Mouse (Mus musculus): ENCODE measurements around the gene Ppp1r32. TPM values are rescaled to one million over a fixed set of nuclear protein-coding genes. Genes with fewer than 3 reads are reported as not detected.

Gene Ppp1r32
- polyA plus RNA-seq, 1 experiment from 2014 or later = 2.0 TPM

Other genes with a start within 250 kb of the Ppp1r32 start
- 9.9 and 10.1 TPM in 2 replicates for gene Myrf, start 242.2 kb downstream of the Ppp1r32 start, polyA plus RNA-seq (2015; fragmentation: Nextera tagmentation; extraction: Ambion mirVana)
- 2.6 and 3.2 TPM in 2 replicates for gene Dagla, start 178.1 kb downstream of the Ppp1r32 start, polyA plus RNA-seq (2015; fragmentation: Nextera tagmentation; extraction: Ambion mirVana)
- 0.94 and 1.3 TPM in 2 replicates for gene Syt7, start 93.8 kb downstream of the Ppp1r32 start, polyA plus RNA-seq (2015; fragmentation: Nextera tagmentation; extraction: Ambion mirVana)
- 0.18 and 0.55 TPM in 2 replicates for gene Lrrc10b, start 25.5 kb downstream of the Ppp1r32 start, polyA plus RNA-seq (2015; fragmentation: Nextera tagmentation; extraction: Ambion mirVana)
- 29.7 and 30.9 TPM in 2 replicates for gene Cpsf7, start 42.3 kb upstream of the Ppp1r32 start, polyA plus RNA-seq (2015; fragmentation: Nextera tagmentation; extraction: Ambion mirVana)
- gene Sdhaf2, start 43.2 kb upstream of the Ppp1r32 start, polyA plus RNA-seq (2015; fragmentation: Nextera tagmentation; extraction: Ambion mirVana) = 57.4 and 60.9 TPM in 2 replicates
- gene Tmem216, start 73.3 kb upstream of the Ppp1r32 start, polyA plus RNA-seq (2015; fragmentation: Nextera tagmentation; extraction: Ambion mirVana) = 25.9 and 28.4 TPM in 2 replicates
- 22.5 and 23.0 TPM in 2 replicates for gene Cyb561a3, start 94.2 kb upstream of the Ppp1r32 start, polyA plus RNA-seq (2015; fragmentation: Nextera tagmentation; extraction: Ambion mirVana)
- 23.9 and 27.5 TPM in 2 replicates for gene Tmem138, start 94.4 kb upstream of the Ppp1r32 start, polyA plus RNA-seq (2015; fragmentation: Nextera tagmentation; extraction: Ambion mirVana)
- 268 and 271 TPM in 2 replicates for gene Ddb1, start 122.4 kb upstream of the Ppp1r32 start, polyA plus RNA-seq (2015; fragmentation: Nextera tagmentation; extraction: Ambion mirVana)
- gene Tkfc, start 122.7 kb upstream of the Ppp1r32 start, polyA plus RNA-seq (2015; fragmentation: Nextera tagmentation; extraction: Ambion mirVana) = 70.8 and 81.3 TPM in 2 replicates
- gene Vwce, start 151.3 kb upstream of the Ppp1r32 start, polyA plus RNA-seq (2015; fragmentation: Nextera tagmentation; extraction: Ambion mirVana) = 4.8 and 5.5 TPM in 2 replicates
- gene Pga5, start 195.1 kb upstream of the Ppp1r32 start, polyA plus RNA-seq (2015; fragmentation: Nextera tagmentation; extraction: Ambion mirVana) = 0.71 and 0.78 TPM in 2 replicates
- gene Vps37c, start 205.8 kb upstream of the Ppp1r32 start, polyA plus RNA-seq (2015; fragmentation: Nextera tagmentation; extraction: Ambion mirVana) = 36.2 and 37.6 TPM in 2 replicates

Data from intestine, embryonic 16.5 days (tissue).